Mouse (Mus musculus) E14TG2a.4 (cell line): Measurements from ENCODE around the gene Ackr4.

Experiments used
- H3K27me3 ChIP-seq: 2 replicates; pipeline ENCODE4 v1.6.1; 2014; ENCODE audit warnings: low read length, control low read depth; ENCODE audit not compliant: insufficient read depth
- H3K36me3 ChIP-seq: 2 replicates; pipeline ENCODE4 v1.6.1; 2014; ENCODE audit warnings: low read length, control low read depth; ENCODE audit not compliant: insufficient read depth
- H3K4me1 ChIP-seq: replicated peaks from 2 replicates; pipeline ENCODE4 v1.6.1; 2014; ENCODE audit warnings: low read depth, low read length, control low read depth
- H3K4me3 ChIP-seq: replicated peaks from 2 replicates; pipeline ENCODE4 v1.5.1; 2014; ENCODE audit warnings: mild to moderate bottlenecking, low read length
- H3K9me3 ChIP-seq: 2 replicates; pipeline ENCODE4 v1.6.1; 2014; ENCODE audit warnings: low read length, control low read depth
- CTCF ChIP-seq: conservative IDR thresholded peaks from 2 replicates; pipeline ENCODE4 v1.5.1; 2014; ENCODE audit warnings: low read length
- NANOG ChIP-seq: IDR thresholded peaks from 2 replicates; pipeline ENCODE4 v1.6.1; 2014; ENCODE audit warnings: borderline replicate concordance, low read length, mixed read lengths
- POU5F1 ChIP-seq: IDR thresholded peaks from 2 replicates; pipeline ENCODE4 v1.6.1; 2014; ENCODE audit warnings: low read length, borderline replicate concordance

Ackr4 gene

DNA sequence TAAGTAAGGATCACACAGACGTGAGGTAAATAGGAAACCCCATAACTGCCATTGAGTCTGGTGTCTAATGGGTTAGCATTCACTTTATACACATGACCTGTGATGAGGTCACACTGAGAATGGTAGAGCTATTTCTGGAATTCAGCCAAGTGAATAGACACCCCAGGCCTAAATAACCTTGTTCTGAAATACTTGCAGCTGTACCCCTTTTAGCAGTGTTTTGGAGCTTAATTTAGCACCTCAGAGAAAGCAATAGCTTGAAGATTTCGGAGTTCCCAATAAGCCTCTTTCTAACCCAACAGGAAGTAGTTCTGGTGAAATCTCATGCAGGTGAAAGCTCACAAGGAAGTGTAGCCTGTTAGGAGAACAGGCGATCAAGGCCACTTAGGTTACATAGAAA is at the start of gene Ackr4:
Gene Ackr4, minus strand, starts transcription at position 101 of the 400 bp plus-strand sequence.
- no peak for TF ChIP-seq NANOG
- Histone ChIP-seq H3K9me3 (no peaks in the 10 kb centered on the region), H3K4me1 (peaks cover 36% of the 10 kb centered on the region), H3K4me3 (no peak within 1 kb of the TSS), H3K36me3 (0 out of 2 replicates have a peak, but pooled peaks cover 6% of the 10 kb centered on the region), H3K27me3 (no peaks in the 10 kb centered on the region)

DNA sequence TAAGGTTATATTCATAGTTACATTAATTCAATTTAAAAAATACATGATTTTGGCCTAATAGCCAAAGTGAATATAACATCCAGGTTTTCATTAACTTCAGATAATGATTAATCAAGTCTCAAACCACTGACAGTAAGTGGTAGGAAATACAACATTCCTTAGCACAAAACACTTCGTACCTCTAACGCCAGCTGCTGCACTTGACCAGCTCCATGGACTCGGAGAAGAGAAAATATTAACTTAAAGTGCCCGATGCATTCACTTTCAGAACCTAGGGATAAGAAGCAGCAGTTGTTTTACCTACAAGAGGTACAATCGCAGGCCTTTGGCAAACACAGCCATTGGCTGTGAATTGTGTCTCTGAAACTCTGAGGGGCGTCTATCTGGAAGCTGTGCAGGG is 45.6 kb upstream of the Ackr4 start:
- TF ChIP-seq CTCF (no peak), POU5F1 (no peak), NANOG (no peak)
- Histone ChIP-seq H3K27me3 (no peaks in the 10 kb centered on the region), H3K4me3 (no peak overlapping the region), H3K4me1 (no peaks in the 10 kb centered on the region), H3K9me3 (no peaks in the 10 kb centered on the region), H3K36me3 (peaks cover 94% of the 10 kb centered on the region)

DNA sequence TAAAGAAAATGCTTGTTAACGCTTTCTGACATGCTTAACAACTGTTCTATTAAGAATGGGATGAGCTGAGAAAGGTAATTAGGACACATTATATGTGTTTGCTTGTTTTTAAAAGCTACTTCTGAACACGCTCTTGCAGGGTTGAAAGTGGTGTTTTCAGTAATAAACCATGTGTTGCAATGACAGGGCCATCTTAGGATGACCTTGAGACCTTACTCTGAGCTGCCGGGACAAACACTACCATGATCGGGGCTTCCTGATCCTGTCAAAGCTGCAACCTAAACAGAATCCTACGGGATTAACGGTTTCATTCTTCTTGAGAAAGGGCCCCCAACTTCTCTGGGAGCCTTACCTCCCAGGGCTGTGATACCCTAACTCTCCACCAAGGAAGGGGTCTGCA is 44.9 kb upstream of the Ackr4 start:
- H3K36me3 ChIP-seq, result peaks cover 94% of the 10 kb centered on the region
- H3K9me3 ChIP-seq, result no peaks in the 10 kb centered on the region
- TF ChIP-seq CTCF, result no peak
- TF ChIP-seq NANOG, result no peak
- H3K27me3 ChIP-seq, result no peaks in the 10 kb centered on the region
- no peaks in the 10 kb centered on the region for H3K4me1 ChIP-seq
- no peak overlapping the region for H3K4me3 ChIP-seq

DNA sequence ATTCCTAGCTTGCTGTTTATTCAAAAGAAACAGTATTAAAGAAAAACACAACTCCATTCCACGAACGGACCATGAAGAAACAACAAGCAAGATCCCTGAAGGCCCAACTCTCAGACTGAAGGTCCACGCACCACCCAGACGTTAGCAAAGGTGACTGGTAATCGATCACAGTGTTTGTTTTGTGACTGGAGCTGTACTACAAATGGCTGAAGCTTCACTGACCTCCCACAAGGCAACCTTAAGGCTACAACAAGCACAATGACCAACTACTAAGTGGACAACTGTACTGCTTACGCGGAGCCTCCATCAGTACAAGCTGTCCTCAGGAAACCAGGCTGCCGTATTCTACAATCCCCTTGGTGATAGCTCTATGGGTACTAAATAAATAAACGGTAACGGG is 43.3 kb upstream of the Ackr4 start:
- no peak overlapping the region for H3K4me3 ChIP-seq
- no peaks in the 10 kb centered on the region for H3K27me3 ChIP-seq
- no peaks in the 10 kb centered on the region for H3K4me1 ChIP-seq
- no peaks in the 10 kb centered on the region for H3K9me3 ChIP-seq
- peaks cover 93% of the 10 kb centered on the region for H3K36me3 ChIP-seq
- TF ChIP-seq NANOG (no peak), CTCF (no peak), POU5F1 (no peak)

DNA sequence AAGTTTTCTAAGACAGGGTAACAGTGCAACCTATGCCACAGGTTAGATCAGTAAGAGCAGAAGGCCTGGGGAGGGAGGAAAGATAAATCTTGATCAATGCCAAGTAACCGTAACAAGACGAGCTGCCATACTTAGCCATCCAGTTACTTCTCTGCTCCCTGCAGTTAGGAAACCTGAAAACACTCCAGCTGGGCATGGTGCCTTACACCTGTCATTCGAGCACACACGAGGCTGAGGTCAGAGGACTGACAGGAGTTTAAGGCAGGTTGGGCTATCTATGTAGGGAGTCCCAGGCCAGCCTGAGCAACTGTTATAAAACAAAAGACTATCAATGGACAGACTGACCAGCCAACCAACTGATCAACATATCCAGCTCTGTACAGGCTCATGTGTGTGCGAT is 39.2 kb upstream of the Ackr4 start:
- Histone ChIP-seq H3K27me3 (no peaks in the 10 kb centered on the region), H3K4me1 (no peaks in the 10 kb centered on the region), H3K9me3 (no peaks in the 10 kb centered on the region), H3K36me3 (peaks cover 94% of the 10 kb centered on the region), H3K4me3 (no peak overlapping the region)
- no peak for TF ChIP-seq POU5F1

DNA sequence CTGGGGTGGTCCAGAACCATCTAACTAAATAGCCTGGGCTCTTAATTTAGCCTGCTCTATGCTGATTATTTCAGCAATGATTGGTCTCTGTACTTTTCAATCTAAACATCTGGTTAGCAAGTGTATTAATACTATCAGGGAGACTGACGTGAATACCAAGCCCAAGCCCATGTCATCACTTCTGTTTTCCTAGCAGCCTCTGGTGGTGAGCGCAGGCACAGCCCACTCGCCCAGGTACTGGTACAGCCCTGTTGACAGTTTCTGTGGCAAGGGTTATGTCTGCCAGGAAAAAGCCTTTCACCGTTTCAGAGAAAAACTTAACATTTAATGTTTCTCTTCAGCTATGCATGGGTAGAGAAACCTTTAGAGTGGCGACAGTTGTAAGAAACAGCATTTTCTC is 37.5 kb upstream of the Ackr4 start:
- no peak for TF ChIP-seq CTCF
- no peak for TF ChIP-seq NANOG
- no peak for TF ChIP-seq POU5F1
- H3K36me3 ChIP-seq, result peaks cover 94% of the 10 kb centered on the region
- no peaks in the 10 kb centered on the region for H3K9me3 ChIP-seq
- no peaks in the 10 kb centered on the region for H3K4me1 ChIP-seq
- no peaks in the 10 kb centered on the region for H3K27me3 ChIP-seq
- H3K4me3 ChIP-seq, result no peak overlapping the region

DNA sequence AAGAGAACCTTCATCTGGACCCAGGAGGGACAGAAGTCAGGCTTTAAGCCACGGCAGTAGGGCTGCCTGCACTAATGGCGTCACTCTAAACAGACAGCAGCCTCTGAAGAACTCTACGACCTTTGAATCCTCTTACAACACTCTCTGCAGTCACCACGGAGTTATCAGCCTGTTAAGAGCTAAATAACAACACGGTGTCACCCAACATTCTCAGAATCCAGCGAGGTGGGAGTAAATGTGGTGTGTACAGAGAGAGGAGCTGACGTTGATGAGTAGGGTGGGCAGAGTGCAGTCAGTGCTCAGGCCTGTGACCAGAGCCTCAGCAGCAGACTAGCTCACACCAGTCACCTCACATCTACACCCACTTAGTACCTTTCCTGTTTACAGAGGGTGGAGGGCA is 34.4 kb upstream of the Ackr4 start:
- Histone ChIP-seq H3K27me3 (no peaks in the 10 kb centered on the region), H3K36me3 (peaks cover 99% of the 10 kb centered on the region), H3K4me1 (0 out of 2 replicates have a peak, but pooled peaks cover 2% of the 10 kb centered on the region), H3K4me3 (no peak overlapping the region), H3K9me3 (no peaks in the 10 kb centered on the region)
- TF ChIP-seq NANOG, result no peak
- TF ChIP-seq CTCF, result no peak
- no peak for TF ChIP-seq POU5F1

DNA sequence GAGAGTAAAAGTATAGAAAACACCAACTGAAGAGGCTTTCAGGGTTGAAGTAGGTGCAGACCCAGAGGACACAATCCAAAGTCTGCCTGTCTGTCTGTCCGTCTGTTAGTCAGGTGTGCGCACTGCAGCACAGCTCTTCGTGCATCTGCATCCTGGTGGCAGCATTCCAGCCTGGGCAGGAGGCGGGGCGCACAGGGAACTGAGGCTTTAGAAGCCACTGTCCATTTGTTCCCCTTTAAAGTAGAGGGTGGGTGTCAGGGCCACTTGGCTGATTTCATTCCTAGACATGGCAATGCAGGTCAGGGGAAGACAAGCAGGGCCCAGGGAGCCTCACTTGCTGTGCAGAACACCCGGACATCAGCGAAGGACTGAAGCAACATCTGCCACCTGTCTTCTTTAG is 30.6 kb upstream of the Ackr4 start:
- Histone ChIP-seq H3K9me3 (no peaks in the 10 kb centered on the region), H3K4me1 (peaks cover 19% of the 10 kb centered on the region), H3K36me3 (peaks cover 97% of the 10 kb centered on the region), H3K4me3 (no peak overlapping the region), H3K27me3 (no peaks in the 10 kb centered on the region)
- TF ChIP-seq NANOG, result no peak
- TF ChIP-seq POU5F1, result no peak
- TF ChIP-seq CTCF, result no peak

DNA sequence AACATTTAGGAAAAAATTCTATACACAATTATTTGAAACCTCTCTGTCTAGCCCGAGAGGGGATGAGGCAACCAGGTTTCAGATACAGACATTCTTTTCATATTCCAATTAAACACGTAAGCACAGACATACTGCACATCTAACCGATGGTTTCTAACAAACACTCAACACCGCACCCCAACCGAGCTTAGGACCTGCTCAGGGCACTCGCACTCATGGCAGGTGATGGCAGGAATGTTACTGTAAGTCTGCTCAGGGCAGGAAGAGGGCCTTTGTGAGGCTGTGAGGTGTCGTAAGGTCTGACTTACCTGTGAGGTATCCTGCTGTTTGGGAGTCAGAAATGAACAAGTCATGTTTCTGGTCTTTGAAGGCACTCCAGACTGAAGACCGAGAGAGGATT is 29.8 kb upstream of the Ackr4 start:
- no peak for TF ChIP-seq POU5F1
- H3K36me3 ChIP-seq, result peaks cover 97% of the 10 kb centered on the region
- no peaks in the 10 kb centered on the region for H3K9me3 ChIP-seq
- H3K27me3 ChIP-seq, result no peaks in the 10 kb centered on the region
- H3K4me3 ChIP-seq, result no peak overlapping the region
- H3K4me1 ChIP-seq, result peaks cover 19% of the 10 kb centered on the region
